Mouse (Mus musculus): Measurements from ENCODE around the gene Mier1. TPM values are rescaled to one million over a fixed set of nuclear protein-coding genes. Genes with fewer than 3 reads are reported as not detected.
A peak's percentile ranks its signal among the peaks of the same experiment; 100 is the strongest.

Gene Mier1
- polyA plus RNA-seq, 1 experiment: 13.9 TPM

DNA sequence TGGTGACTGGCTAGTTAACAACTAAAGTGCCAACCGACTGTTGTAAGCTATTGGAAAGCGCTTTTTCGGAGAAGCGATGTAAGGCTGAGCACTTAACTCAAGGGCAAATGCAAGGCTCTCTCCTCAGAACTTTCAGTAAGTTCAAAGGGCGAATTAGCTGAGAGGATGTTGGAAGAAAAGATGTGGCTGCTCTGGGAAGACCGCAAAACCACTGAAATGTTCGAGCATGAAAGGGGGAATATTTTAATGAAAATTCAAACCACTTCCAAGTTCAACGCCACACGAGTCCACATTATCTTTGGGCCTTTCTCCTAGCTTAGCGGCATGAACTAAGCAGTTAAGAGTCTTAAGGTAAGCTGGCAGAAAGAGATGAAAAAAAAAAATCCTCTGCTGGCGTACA is 788 bp upstream of the Mier1 start:
- Histone ChIP-seq H3K4me3 (replicated peaks; ENCODE audit: extremely low read depth, low read depth, low read length) (peak overlapping the region; percentile 86), H3K4me1 (ENCODE audit: control insufficient read depth, insufficient read depth, low read length) (peaks cover 6% of the 10 kb centered on the region)
- WGBS: 11% methylated on average over 11 of the region's 11 CpGs
- DNase-seq: no peak
- TF ChIP-seq CTCF (IDR thresholded peaks at IDR 0.05; ENCODE audit: insufficient read depth, low read length): no peak
- TF ChIP-seq POLR2A (IDR thresholded peaks at IDR 0.05; ENCODE audit: borderline replicate concordance, extremely low read depth, low read depth, low read length): no peak

DNA sequence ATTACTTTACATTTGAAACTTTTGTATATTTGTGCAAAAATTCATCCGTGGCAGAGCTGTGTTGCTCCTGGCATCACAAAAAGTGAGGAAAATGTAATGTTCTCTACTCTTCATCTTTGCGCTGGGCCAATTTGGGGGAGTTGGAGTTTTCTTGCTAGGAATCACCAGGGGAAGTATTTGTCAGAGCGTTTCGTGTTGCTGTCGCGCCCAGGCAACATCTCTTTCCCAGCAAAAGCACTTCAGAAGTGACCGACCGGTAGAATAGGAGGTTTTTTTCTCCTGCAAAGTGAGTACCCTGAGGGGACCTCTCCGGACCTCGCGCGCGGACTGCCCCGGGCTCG is 4.7 kb downstream of the Mier1 start:
- WGBS: 2% methylated on average over 15 of the region's 15 CpGs
- TF ChIP-seq CTCF (IDR thresholded peaks at IDR 0.05; ENCODE audit: insufficient read depth, low read length) (no peak), POLR2A (IDR thresholded peaks at IDR 0.05; ENCODE audit: borderline replicate concordance, extremely low read depth, low read depth, low read length) (no peak)
- DNase-seq: no peak
- Histone ChIP-seq H3K4me3 (replicated peaks; ENCODE audit: extremely low read depth, low read depth, low read length) (peak overlapping the region; percentile 31), H3K4me1 (ENCODE audit: control insufficient read depth, insufficient read depth, low read length) (peaks cover 12% of the 10 kb centered on the region)

- peaks cover 12% of the 10 kb centered on the region for H3K4me1 ChIP-seq (ENCODE audit: control insufficient read depth, insufficient read depth, low read length)
- WGBS: under 1% methylated on average over 82 of the region's 111 CpGs
- H3K4me3 ChIP-seq (replicated peaks; ENCODE audit: extremely low read depth, low read depth, low read length): peak overlapping the region; percentile 90
- peak; percentile 85 for DNase-seq
- TF ChIP-seq CTCF (IDR thresholded peaks at IDR 0.05; ENCODE audit: insufficient read depth, low read length): no peak
- peak; percentile 77 for TF ChIP-seq POLR2A (IDR thresholded peaks at IDR 0.05; ENCODE audit: borderline replicate concordance, extremely low read depth, low read depth, low read length)
Measured at GRCm38 (mm10) chr4:103119229-103120027, 5.2 kb downstream of the Mier1 start.

- Histone ChIP-seq H3K4me1 (ENCODE audit: control insufficient read depth, insufficient read depth, low read length) (peaks cover 15% of the 10 kb centered on the region), H3K4me3 (replicated peaks; ENCODE audit: extremely low read depth, low read depth, low read length) (peak overlapping the region; percentile 90)
- WGBS: 2% methylated on average over 4 of the region's 4 CpGs
- no peak for DNase-seq
- TF ChIP-seq POLR2A (IDR thresholded peaks at IDR 0.05; ENCODE audit: borderline replicate concordance, extremely low read depth, low read depth, low read length) (no peak), CTCF (IDR thresholded peaks at IDR 0.05; ENCODE audit: insufficient read depth, low read length) (no peak)
Measured at GRCm38 (mm10) chr4:103120028-103120384, 5.8 kb downstream of the Mier1 start.

DNA sequence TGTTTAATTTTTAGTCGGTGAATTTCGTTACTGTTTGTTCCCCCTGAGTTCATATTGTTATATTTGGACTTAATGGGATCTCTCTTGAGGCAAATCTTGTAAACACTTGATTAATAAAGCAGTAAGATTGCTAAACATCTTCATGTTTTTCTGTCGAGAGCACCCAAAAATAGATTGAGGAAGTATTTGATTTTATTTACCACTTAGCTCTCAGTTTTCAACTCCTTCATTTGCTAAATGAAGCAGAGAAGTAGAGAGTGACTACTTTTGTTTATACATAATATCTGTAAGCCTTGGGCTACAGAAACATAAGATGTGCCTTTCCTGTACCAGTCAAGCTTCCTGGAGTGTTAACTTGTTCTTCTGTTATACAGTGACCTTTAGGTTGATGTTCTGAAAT is 6.2 kb downstream of the Mier1 start:
- H3K4me3 ChIP-seq (replicated peaks; ENCODE audit: extremely low read depth, low read depth, low read length): peak overlapping the region; percentile 53
- WGBS: 2% methylated on average over 3 of the region's 3 CpGs
- H3K4me1 ChIP-seq (ENCODE audit: control insufficient read depth, insufficient read depth, low read length): peaks cover 14% of the 10 kb centered on the region
- TF ChIP-seq POLR2A (IDR thresholded peaks at IDR 0.05; ENCODE audit: borderline replicate concordance, extremely low read depth, low read depth, low read length): no peak
- TF ChIP-seq CTCF (IDR thresholded peaks at IDR 0.05; ENCODE audit: insufficient read depth, low read length): no peak
- no peak for DNase-seq

DNA sequence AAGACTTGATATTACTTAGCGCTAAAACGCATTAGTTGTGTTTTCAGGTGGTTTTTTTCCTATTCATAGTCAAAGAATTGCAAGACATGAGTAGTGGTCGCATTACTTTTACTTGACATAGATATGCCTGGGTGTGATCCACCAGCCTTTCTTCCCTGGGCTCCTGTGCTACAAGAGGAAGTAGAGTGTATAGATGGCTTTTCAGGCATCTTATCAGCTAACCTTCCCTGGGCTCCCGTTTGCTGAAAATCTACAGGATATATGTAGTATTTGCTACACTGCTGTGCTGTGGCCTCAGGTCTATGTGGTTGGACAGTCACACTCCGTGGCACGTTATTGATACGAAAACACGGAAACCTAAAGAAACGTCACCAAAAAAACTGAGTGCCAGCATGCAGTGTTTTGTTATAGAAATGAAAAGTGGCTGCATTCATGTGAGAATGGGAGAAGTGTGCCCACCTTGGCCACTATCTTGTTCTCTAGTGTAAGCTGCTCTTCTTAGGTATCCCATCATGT is 6.7 kb downstream of the Mier1 start:
- H3K4me1 ChIP-seq (ENCODE audit: control insufficient read depth, insufficient read depth, low read length): peaks cover 14% of the 10 kb centered on the region
- H3K4me3 ChIP-seq (replicated peaks; ENCODE audit: extremely low read depth, low read depth, low read length): peak overlapping the region; percentile 47
- TF ChIP-seq POLR2A (IDR thresholded peaks at IDR 0.05; ENCODE audit: borderline replicate concordance, extremely low read depth, low read depth, low read length) (no peak), CTCF (IDR thresholded peaks at IDR 0.05; ENCODE audit: insufficient read depth, low read length) (no peak)
- no peak for DNase-seq
- WGBS: 65% methylated on average over 9 of the region's 9 CpGs

DNA sequence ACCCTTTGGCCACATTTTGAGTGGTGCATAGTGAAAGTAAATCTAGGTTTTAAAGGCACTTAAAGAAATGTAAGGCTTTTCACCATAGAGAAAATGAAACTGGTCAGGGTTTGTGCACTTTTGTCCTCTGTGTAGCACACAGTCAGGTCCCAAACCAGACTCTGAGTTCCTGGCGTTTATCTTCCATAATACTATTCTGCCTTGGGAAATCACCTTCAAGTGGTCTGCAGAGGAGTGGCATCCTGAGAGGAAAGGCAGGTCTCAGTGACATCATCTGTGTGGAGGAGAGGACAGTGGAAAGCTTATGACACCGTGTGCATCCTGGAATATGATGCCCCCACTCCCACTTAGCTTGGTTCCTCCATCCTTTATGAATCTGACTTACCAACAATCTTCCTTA is 8.9 kb downstream of the Mier1 start:
- Histone ChIP-seq H3K4me1 (ENCODE audit: control insufficient read depth, insufficient read depth, low read length) (peaks cover 21% of the 10 kb centered on the region), H3K4me3 (replicated peaks; ENCODE audit: extremely low read depth, low read depth, low read length) (no peak overlapping the region)
- no peak for DNase-seq
- TF ChIP-seq CTCF (IDR thresholded peaks at IDR 0.05; ENCODE audit: insufficient read depth, low read length) (no peak), POLR2A (IDR thresholded peaks at IDR 0.05; ENCODE audit: borderline replicate concordance, extremely low read depth, low read depth, low read length) (no peak)
- WGBS: 12% methylated on average over 2 of the region's 2 CpGs

- TF ChIP-seq POLR2A (IDR thresholded peaks at IDR 0.05; ENCODE audit: borderline replicate concordance, extremely low read depth, low read depth, low read length) (no peak), CTCF (IDR thresholded peaks at IDR 0.05; ENCODE audit: insufficient read depth, low read length) (no peak)
- Histone ChIP-seq H3K4me1 (ENCODE audit: control insufficient read depth, insufficient read depth, low read length) (peaks cover 23% of the 10 kb centered on the region), H3K4me3 (replicated peaks; ENCODE audit: extremely low read depth, low read depth, low read length) (no peak overlapping the region)
- DNase-seq: no peak
Measured at GRCm38 (mm10) chr4:103123606-103124005, 9.4 kb downstream of the Mier1 start.

DNA sequence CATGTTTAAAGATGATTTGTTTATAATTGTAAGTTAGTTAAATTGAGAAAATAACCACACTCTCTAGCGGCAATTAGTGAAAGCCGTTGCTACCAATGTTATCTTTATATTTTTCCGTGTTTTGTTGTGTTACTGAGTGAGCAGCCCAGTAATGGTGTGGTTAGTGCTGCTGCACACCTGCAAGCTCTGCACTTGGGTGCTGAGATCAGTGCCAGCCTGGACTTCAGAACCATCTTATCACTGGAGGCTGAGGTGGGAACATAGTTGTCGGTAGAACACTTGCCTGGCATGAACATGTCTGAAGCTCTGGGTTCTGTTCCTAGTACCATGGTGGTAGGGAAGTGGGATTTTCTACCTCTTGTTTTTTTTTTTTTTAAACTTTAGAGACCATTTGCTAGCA is 12.3 kb downstream of the Mier1 start:
- TF ChIP-seq CTCF (IDR thresholded peaks at IDR 0.05; ENCODE audit: insufficient read depth, low read length): no peak
- WGBS: 62% methylated on average over 4 of the region's 4 CpGs
- Histone ChIP-seq H3K4me3 (replicated peaks; ENCODE audit: extremely low read depth, low read depth, low read length) (no peak overlapping the region), H3K4me1 (ENCODE audit: control insufficient read depth, insufficient read depth, low read length) (peaks cover 16% of the 10 kb centered on the region)
- DNase-seq: no peak

DNA sequence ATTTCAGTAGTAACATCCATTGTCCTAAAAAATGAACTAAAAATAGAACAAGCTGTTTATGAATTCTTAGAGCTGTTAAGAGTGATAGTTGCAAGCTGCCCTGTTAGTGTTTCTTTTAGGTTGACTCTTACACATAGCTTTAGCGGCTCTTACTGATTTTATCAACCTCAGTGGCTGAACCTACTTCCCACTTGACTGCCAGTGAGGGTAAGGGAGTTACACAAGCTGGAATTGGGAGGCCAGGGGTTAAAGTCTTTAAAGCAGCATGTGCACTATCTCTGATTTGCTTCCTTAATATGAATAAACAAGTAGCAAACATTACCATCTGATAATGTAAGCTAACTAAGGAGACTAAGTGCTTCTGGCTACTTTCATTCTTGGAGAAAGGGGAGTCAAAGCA is 22.8 kb downstream of the Mier1 start:
- WGBS: 19% methylated on average over 1 of the region's 1 CpGs

More for the DNA sequence above, 22.8 kb downstream of the Mier1 start:
- Histone ChIP-seq H3K4me3 (replicated peaks; ENCODE audit: extremely low read depth, low read depth, low read length) (peak overlapping the region; percentile 13), H3K4me1 (ENCODE audit: control insufficient read depth, insufficient read depth, low read length) (peaks cover 15% of the 10 kb centered on the region)
- no peak for DNase-seq
- no peak for TF ChIP-seq CTCF (IDR thresholded peaks at IDR 0.05; ENCODE audit: insufficient read depth, low read length)
- no peak for TF ChIP-seq POLR2A (IDR thresholded peaks at IDR 0.05; ENCODE audit: borderline replicate concordance, extremely low read depth, low read depth, low read length)
